Mouse (Mus musculus) heart, postnatal 14 days (tissue): Measurements from ENCODE around the gene Slc35b1. TPM values are rescaled to one million over a fixed set of nuclear protein-coding genes. Genes with fewer than 3 reads are reported as not detected.
A peak's percentile ranks its signal among the peaks of the same experiment; 100 is the strongest.
"Not testable (repeated sequence)": the region's sequence is repeated elsewhere in the genome, so short reads cannot be mapped to it uniquely, and the experiment has no call there.

Source experiments
- DNase-seq, 2 experiments: peaks; one replicate each; pipeline ENCODE4 v3.0.0; 2021 to 2022
- intact Hi-C: fragments of 180-260 bp; cut with DNase I; formaldehyde crosslinking; loops from one replicate; pipeline ENCODE4 v1.15.1; 2025
- total RNA-seq, 2 experiments: library from RNA; stranded (reverse); gene quantifications; 2 replicates each; pipeline ENCODE4 v1.2.3; 2021

The Slc35b1 gene
- total RNA-seq, 2 experiments from 2014 or later = 35.2 to 42.4 TPM

- no peak for DNase-seq
- intact Hi-C loops = loop anchor here (10.0 kb wide), 1 partner anchor 274 kb away; the partner anchor contains the start of gene Phb
These were observed 6.7 kb downstream of the Slc35b1 start for GRCm38 (mm10) chr11:95391201-95391600.

- no peak for DNase-seq
- intact Hi-C loops = loop anchor here (10.0 kb wide), 1 partner anchor 273 kb away; the partner anchor contains the start of gene Phb
These were observed 7.3 kb downstream of the Slc35b1 start for GRCm38 (mm10) chr11:95391743-95392142.

GRCm38 (mm10) chr11:95392223-95392667 lies 7.8 kb downstream of the Slc35b1 start:
- peak; percentile 56 to 75 for DNase-seq
- intact Hi-C loops = loop anchor here (10.0 kb wide), 1 partner anchor 273 kb away; the partner anchor contains the start of gene Phb

- intact Hi-C loops = loop anchor here (10.0 kb wide), 1 partner anchor 272 kb away; the partner anchor contains the start of gene Phb
- no peak for DNase-seq
These were observed 8.4 kb downstream of the Slc35b1 start for GRCm38 (mm10) chr11:95392708-95393499.

- intact Hi-C loops = loop anchor here (10.0 kb wide), 1 partner anchor 271 kb away; the partner anchor contains the start of gene Phb
- no peak for DNase-seq
These were observed 9.0 kb downstream of the Slc35b1 start for GRCm38 (mm10) chr11:95393500-95393816.

- no peak for DNase-seq
- intact Hi-C loops = loop anchor here (10.0 kb wide), 1 partner anchor 271 kb away; the partner anchor contains the start of gene Phb
These were observed 9.6 kb downstream of the Slc35b1 start for GRCm38 (mm10) chr11:95394112-95394511.

GRCm38 (mm10) chr11:95396548-95396947 lies 12.1 kb downstream of the Slc35b1 start:
- intact Hi-C loops = loop anchor here (10.0 kb wide), 1 partner anchor 268 kb away; the partner anchor contains the start of gene Phb
- no peak for DNase-seq

- DNase-seq = peak; percentile 81 to 89
- intact Hi-C loops = loop anchor here (2.0 to 10.0 kb wide), 3 partner anchors 35 to 267 kb away; partner anchors contain the start of gene Phb
These were observed 13.6 kb downstream of the Slc35b1 start for GRCm38 (mm10) chr11:95397843-95398835.

GRCm38 (mm10) chr11:95399520-95400020 lies 15.1 kb downstream of the Slc35b1 start:
- no peak for DNase-seq
- intact Hi-C loops = loop anchor here (2.0 to 10.0 kb wide), 3 partner anchors 33 to 265 kb away; partner anchors contain the start of gene Phb

- intact Hi-C loops = no loop called here
- DNase-seq = no peak
These were observed 17.1 kb downstream of the Slc35b1 start for GRCm38 (mm10) chr11:95401568-95401967.

GRCm38 (mm10) chr11:95402196-95402595 lies 17.7 kb downstream of the Slc35b1 start:
- intact Hi-C loops = no loop called here
- no peak for DNase-seq

GRCm38 (mm10) chr11:95402658-95403101 lies 18.2 kb downstream of the Slc35b1 start:
- peak in 1 of 2 experiments; percentile 37 for DNase-seq
- intact Hi-C loops = no loop called here

GRCm38 (mm10) chr11:95403382-95404340 lies 19.2 kb downstream of the Slc35b1 start:
- DNase-seq = no peak
- intact Hi-C loops = no loop called here

- no peak for DNase-seq
- intact Hi-C loops = no loop called here
These were observed 21.3 kb downstream of the Slc35b1 start for GRCm38 (mm10) chr11:95405771-95406170.

- intact Hi-C loops, DNase-seq: not testable (repeated sequence)
These were observed 21.9 kb downstream of the Slc35b1 start for GRCm38 (mm10) chr11:95406398-95406797.

GRCm38 (mm10) chr11:95409450-95410112 lies 25.1 kb downstream of the Slc35b1 start:
- DNase-seq = no peak
- intact Hi-C loops = no loop called here

- intact Hi-C loops = no loop called here
These were observed 27.0 kb downstream of the Slc35b1 start for GRCm38 (mm10) chr11:95411453-95412013.

GRCm38 (mm10) chr11:95412615-95413014 lies 28.1 kb downstream of the Slc35b1 start:
- DNase-seq = no peak
- intact Hi-C loops = no loop called here

More at GRCm38 (mm10) chr11:95411453-95412013, 27.0 kb downstream of the Slc35b1 start:
- DNase-seq = no peak
